Mouse (Mus musculus): ENCODE results near the gene Cdca7l.
"Not testable (repeated sequence)": the region's sequence is repeated elsewhere in the genome, so short reads cannot be mapped to it uniquely, and the experiment has no call there.

Cdca7l gene

DNA sequence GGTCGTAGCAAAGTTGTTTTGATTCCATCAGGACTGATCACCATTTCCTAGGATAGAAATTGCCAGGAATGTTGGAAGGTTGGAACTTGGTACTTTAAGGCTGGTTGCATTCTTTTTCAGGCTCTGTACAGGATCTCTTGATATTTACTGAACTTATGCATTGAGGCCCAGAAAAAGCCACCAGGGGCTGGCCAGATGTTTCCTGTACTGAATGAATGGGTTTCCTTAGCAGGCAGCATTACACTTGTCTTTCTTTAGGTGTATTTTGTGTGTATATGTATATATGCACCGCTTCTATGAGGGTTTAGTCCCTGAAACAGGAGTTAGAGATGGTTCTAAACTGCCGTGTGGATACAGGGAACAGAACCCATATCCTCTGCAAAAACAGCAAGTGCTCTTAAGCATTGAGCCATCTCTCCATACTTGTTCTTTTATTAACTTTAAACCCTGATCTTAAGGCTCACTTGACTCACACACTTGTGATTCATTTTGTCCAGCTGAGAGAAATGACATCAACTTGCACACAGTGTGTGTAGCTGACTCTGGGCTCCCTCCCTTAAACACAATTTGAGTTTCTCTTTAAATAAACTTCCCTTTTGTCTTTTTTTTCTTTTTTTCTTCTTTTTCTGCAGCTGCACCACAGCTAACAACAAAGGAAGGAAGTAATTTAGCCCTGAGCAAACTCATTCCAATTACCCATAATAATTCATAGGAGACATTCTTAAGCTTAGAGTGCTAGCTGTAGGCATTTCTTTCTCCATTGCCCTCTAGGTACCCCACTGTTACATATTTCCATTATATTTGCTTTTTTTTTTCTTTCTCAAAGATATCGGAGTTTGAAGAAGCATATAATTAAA, 63.8 kb downstream of the Cdca7l start:
- DNase-seq, result no peak

DNA sequence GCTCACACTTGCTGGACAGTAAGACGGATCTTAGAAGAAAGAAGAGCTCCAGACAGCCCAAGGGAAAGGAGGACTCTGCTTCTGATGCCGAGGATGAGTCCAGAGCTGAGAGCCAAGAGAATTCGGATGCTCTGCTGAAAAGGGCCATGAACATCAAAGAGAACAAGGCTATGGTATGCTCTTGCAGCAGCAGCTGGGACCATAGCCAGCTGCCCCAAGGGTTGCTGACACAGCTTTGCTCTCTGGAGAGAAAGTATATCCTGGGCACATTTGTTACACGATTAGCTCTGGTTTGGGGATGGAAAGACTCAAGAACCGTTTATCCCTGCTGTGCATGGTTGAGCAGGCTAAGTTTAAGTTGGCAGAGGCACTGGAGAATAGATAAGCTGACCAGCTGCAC, 68.2 kb downstream of the Cdca7l start:
- peak in 1 of 2 experiments; percentile 6 for DNase-seq

DNA sequence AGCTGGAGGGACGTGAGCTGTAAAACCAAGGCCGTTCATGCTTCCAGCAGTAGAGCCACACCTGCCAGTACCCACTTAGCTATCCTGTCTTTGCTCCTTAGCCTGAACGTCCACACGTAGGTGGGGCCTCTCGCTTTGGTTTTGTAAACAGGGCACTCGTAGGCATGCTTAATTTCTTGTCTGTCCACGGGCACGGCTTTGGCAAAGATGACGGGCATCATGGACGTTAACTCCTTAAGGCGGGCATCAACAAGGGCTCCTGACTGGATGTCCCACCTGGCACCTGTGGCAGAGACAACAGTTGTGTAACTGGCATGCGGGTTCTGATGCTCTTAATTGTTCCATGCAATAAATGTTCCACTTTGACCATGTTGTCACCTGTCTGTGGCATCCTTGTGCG, 74.3 kb downstream of the Cdca7l start:
- DNase-seq, result no peak

DNA sequence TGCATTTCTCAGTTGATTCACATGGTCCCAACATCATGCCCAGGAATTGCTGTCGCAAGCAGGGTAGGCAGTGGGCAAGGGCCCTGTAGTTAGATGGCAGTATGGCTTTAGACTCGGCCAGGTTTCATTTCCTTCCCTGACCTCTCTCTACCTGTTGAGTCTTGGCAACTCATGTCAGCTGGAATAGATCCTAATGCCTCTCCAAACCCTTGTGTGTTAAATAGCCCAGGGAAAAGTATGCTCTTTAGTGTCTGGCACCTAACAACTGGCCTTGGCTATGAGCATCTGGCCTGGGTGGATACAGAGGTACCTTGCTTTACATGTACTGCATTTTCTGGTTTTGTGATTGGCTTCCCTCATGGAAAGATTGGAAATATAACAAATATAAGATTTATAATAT, 80.5 kb downstream of the Cdca7l start:
- DNase-seq, result peak in 1 of 2 experiments; percentile 5

DNA sequence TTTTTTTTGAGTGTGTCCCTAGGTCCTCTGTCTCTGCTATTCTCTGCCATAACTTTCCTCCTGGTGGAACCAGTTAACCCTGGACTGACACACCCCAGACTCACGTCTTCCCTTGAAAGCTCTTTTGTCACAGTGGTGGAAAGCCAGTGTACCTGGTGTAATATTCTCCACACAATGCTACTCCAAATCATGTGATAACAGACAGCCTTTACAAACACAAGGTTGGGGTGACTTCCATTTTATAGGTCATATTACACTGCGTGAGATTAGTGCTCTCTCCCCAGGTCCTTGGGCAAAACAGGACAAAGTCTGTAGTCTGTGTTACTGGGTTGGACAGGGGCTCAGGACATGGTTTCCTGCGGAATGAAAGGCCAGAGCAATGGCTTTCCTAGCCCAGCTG, 83.3 kb downstream of the Cdca7l start:
- DNase-seq, result no peak

DNA sequence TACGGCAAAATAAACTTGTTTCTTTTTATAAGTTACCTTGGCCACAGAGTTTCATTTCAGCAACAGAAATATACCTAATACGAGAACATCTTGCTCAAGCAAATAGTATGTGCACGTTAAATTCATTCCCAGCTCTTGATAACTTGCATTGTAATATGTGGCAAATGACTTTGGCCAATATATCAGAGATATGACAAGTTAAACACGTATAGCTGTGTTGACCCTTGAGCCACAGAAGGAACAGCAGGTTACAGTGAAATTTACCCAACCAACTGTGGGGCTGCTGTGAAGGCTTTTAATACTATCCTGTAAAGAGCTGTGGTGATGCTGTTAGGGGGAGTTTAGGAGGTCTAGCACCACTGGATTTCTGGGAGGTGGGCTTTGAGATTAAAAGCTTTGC, 96.7 kb downstream of the Cdca7l start:
- not testable (repeated sequence) for DNase-seq

DNA sequence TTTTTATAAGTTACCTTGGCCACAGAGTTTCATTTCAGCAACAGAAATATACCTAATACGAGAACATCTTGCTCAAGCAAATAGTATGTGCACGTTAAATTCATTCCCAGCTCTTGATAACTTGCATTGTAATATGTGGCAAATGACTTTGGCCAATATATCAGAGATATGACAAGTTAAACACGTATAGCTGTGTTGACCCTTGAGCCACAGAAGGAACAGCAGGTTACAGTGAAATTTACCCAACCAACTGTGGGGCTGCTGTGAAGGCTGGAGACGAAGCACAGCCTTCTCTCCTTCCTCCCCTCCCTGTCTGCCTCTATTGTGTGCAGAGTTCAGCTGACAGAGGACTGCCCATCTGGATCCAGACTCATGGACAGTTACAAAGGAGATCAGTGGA, 97.3 kb downstream of the Cdca7l start:
- not testable (repeated sequence) for DNase-seq

DNA sequence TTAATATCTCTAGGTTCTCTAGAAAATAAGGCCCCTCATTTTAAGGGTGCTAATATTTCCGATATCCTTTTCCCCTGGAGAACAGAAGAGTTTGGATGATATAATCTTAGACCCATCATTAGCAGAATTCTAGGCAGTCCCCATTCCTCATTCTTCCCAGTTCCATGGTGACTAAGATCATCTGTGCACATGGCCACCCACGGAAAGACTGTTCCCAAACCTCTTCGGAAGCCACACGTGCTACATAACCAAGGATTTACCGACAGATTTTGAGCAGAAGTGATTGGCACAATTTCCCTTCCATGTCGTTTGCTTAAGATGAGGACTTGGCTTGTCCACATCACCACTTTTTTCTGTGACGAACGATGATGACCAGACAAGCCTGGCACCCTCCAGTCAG, 99.6 kb downstream of the Cdca7l start:
- DNase-seq, result no peak

DNA sequence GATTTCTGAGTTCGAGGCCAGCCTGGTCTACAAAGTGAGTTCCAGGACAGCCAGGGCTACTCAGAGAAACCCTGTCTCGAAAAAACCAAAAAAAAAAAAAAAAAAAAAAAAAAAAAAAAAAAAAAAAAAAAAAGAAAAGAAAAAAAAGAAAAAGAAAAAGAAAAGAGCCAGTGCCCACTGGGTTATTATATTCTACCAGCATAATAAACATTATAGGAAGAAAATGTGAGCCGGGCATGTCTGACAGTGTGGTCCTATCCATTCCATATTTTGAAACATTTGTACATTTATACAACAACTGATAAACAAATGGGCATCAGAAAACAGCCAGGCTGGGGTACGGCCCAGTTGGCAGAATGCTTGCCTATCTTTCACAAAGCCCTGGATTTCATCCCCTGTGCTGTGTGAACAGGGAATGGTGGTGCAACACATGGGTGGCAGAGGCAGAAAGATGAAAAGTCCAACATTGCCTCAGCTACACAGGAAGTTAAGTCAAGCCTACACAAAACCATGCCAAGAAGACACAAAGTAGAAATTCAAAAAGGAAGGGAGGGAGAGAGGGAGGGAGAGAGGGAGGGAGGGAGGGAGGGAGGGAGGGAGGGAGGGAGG, 101.2 kb downstream of the Cdca7l start:
- not testable (repeated sequence) for DNase-seq

DNA sequence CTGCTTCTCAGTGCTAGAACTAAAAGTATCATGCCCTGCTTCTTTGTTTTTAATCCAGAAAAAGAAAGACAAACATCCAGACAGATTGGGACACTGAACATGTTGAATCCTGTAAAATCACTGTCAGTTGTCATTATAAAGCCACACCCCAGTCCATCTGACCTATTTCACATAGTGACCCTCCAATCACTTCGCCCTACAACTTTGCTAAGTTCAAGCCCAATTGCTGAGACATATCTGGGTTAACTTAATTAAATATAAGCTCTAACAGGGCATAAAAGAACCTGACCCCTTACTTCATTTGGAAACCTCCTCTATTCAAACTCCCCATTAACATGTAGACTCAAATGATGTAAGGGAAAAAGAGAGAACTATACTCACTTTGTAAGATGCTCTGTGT, 107.3 kb downstream of the Cdca7l start:
- DNase-seq, result no peak

DNA sequence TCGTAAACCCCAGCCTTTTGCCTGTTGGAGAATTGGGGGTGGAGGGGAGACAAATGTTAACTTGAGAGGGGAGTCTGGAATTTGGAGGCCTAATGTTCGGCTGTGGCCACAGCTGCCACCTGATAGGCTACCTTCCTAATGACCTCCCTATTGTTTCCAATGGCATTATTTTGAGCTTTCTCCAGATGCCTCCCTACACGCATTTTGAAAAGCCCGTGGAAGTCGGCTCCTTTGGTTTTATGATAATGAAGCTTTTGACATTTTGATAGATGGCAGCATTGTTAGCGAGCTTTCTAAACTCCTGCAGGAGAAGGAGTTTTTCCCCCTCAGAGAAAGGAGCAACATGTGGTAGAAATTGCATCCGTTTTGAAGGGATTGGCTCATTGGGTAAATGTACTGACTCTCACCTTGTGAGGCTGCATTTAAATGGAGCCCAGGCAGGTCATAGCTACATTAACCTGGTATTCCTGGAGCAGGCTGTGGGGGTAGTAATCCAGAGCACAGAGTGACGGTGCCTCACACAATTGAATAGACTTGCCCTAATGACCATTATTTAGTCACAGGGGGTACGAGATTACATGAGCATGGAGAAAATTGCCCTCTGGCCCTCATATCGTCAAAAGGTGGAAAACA, 110.6 kb downstream of the Cdca7l start:
- no peak for DNase-seq

DNA sequence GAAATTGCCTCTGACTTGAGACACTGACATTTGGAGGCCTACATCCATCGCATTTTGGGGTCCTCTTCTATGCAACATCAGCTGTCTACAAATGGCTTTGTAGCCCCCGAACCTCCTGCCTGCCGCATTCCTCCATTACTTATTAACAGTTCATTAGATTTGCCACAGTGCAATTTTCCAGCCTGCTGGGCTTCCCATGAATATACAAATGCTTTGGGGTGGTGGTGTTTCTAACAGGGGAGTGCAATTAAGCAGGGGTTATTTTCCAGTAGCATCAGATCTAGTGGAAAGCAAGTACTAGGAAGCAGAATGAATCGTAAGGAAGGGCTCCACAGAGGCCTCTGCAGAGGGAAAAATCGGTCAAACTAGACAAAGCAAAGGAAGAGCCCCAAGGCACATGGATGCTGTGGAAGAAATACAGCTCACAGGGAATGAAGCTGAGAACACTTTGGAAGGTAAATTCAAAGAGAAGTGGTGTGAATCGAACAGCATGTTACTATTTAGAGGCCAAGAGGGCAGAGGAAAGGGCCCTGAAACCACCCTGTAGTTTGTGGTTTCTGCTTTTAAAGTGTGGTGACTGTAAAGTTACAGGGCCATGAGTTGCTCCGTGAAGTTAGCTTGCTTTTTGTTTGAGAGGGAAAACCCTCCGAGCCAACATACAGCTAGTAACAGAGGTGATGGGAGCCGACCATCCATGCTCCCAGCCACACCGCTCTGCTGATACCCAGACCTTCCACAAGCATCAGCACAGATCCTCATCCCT, 111.9 kb downstream of the Cdca7l start:
- DNase-seq, result no peak
